Mouse (Mus musculus) cortical plate, adult 2 months (tissue): ENCODE data around the gene Ddost. TPM values are rescaled to one million over a fixed set of nuclear protein-coding genes. Genes with fewer than 3 reads are reported as not detected.

Experiments
- H3K27ac ChIP-seq: fragments of 200-500 bp; 2 replicates; pipeline ENCODE4 v1.5.1; 2012; ENCODE audit warnings: low read length, control low read depth, inconsistent platforms; ENCODE audit not compliant: insufficient read depth
- H3K4me1 ChIP-seq: fragments of 200-500 bp; 2 replicates; pipeline ENCODE4 v1.6.1; 2011; ENCODE audit warnings: low read length; ENCODE audit not compliant: control insufficient read depth, insufficient read depth
- H3K4me3 ChIP-seq: fragments of 200-500 bp; 2 replicates; pipeline ENCODE4 v1.5.1; 2011; ENCODE audit warnings: mild to moderate bottlenecking, low read length, control low read depth; ENCODE audit not compliant: insufficient read depth
- CTCF ChIP-seq: fragments of 200-500 bp; IDR thresholded peaks from 2 replicates; pipeline ENCODE4 v1.5.1; 2011; ENCODE audit warnings: mild to moderate bottlenecking, control low read depth, low read length; ENCODE audit not compliant: insufficient read depth; ENCODE audit errors: extremely low read depth
- POLR2A ChIP-seq: fragments of 200-500 bp; IDR thresholded peaks from 2 replicates; pipeline ENCODE4 v1.6.1; 2011; ENCODE audit warnings: mild to moderate bottlenecking, low read length, control low read depth; ENCODE audit not compliant: insufficient read depth; ENCODE audit errors: extremely low read depth
- polyA plus RNA-seq: library from polyadenylated mRNA; depleted of rRNA; stranded (reverse); fragments of >200 nt; gene quantifications from 2 replicates; pipeline ENCODE4 v1.2.3, GENCODE M21; 2012

Ddost gene
- polyA plus RNA-seq, 1 experiment, result 99.4 TPM

GRCm38 (mm10) chr4:138310311-138310910 is 5.9 kb downstream of the Ddost start:
- no peak overlapping the region for H3K4me3 ChIP-seq
- TF ChIP-seq CTCF, result no peak
- no peak for TF ChIP-seq POLR2A
- H3K27ac ChIP-seq, result no peak overlapping the region
- peaks cover 5% of the 10 kb centered on the region for H3K4me1 ChIP-seq

GRCm38 (mm10) chr4:138311595-138311994 is 7.1 kb downstream of the Ddost start:
- Histone ChIP-seq H3K4me3 (no peak overlapping the region), H3K27ac (no peak overlapping the region), H3K4me1 (peaks cover 2% of the 10 kb centered on the region)
- TF ChIP-seq CTCF, result peak; percentile 69
- no peak for TF ChIP-seq POLR2A

GRCm38 (mm10) chr4:138312105-138312504 is 7.6 kb downstream of the Ddost start:
- no peak overlapping the region for H3K27ac ChIP-seq
- no peak for TF ChIP-seq POLR2A
- no peak for TF ChIP-seq CTCF
- H3K4me1 ChIP-seq, result peaks cover 2% of the 10 kb centered on the region
- no peak overlapping the region for H3K4me3 ChIP-seq

DNA sequence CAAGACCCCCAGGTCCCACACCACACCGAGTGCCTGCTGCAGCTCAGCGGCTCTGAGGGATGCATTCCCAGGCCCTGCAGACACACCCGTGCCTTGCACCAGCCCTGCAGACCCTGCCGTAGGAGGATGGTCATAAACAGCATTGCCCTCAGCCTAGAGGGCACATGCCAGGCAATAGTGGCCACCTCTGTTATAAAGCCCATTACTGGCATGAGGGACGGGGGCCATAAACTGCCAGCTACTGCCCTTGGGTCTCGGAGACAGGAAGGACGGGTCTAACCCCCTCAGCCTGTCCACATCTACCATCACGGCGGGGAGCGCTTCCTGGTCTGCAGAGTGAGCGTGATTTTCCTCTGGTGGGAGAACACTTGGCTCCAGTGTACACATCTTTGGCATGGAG is 8.5 kb downstream of the Ddost start:
- no peak overlapping the region for H3K27ac ChIP-seq
- peaks cover 2% of the 10 kb centered on the region for H3K4me1 ChIP-seq
- no peak overlapping the region for H3K4me3 ChIP-seq
- TF ChIP-seq CTCF, result no peak
- TF ChIP-seq POLR2A, result no peak

- TF ChIP-seq CTCF, result no peak
- no peak for TF ChIP-seq POLR2A
- Histone ChIP-seq H3K27ac (no peak overlapping the region), H3K4me1 (peaks cover 2% of the 10 kb centered on the region), H3K4me3 (no peak overlapping the region)
These were observed 9.3 kb downstream of the Ddost start for GRCm38 (mm10) chr4:138313795-138314194.

GRCm38 (mm10) chr4:138315781-138316180 is 11.3 kb downstream of the Ddost start:
- peaks cover 2% of the 10 kb centered on the region for H3K4me1 ChIP-seq
- TF ChIP-seq CTCF (0 out of 2 replicates have a peak, but pooled peaks have one; percentile 19), POLR2A (no peak)
- no peak overlapping the region for H3K4me3 ChIP-seq
- no peak overlapping the region for H3K27ac ChIP-seq

DNA sequence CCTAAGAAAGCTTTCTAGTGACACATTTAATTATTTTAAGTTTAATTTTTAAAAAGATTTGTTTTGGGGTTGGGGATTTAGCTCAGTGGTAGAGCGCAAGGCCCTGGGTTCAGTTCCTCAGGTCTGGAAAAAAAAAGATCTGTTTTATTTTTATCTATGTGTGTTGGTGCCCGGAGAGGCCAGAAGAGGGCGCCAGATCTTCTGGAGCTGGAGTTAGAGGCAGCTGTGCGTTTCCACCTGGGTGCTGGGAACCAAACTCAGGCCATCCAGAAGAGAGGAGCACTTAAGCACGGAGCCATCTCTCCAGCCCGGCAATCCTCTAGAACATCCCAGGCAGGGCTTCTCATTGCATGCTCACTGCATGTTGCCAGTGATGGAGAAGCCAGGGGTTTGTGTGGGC is 11.8 kb downstream of the Ddost start:
- Histone ChIP-seq H3K4me3 (no peak overlapping the region), H3K27ac (no peak overlapping the region), H3K4me1 (peaks cover 2% of the 10 kb centered on the region)
- no peak for TF ChIP-seq CTCF
- TF ChIP-seq POLR2A, result no peak

DNA sequence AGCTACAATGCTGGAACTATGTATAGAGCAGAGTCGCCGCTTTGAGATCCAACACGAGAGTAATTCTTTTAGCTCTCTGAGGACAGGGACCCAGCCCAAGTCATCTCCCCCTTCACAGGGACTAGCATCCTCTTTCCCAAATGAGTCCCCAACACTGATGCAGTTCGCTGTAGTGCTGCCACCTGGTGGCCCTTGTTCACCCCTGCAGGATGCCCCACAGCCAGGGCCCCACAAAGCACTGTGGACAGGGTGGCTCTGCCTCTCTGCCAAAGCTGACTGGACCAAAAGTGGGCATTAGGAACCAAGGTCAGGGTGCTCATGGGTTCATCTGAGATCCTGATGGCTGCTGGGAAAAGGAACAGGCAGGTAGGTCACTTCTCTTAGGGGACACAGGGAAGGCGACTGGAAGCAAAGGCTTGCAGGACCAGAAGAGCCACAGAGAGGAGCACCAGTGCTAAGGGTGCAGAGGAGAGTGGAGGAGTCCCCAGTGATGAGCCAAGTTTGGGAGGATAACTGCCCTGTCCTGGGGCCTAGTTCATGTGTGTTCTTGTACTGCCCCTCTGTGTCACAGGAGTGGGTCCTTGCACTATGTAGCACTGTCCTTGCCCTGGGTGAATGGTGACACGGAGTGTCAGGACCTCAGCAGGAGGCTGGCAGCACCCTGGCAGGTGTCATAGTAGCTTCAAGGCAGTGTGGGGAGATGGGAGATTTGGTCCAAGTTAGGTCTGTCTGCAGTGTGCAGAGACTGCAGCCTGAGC is 14.2 kb downstream of the Ddost start:
- H3K27ac ChIP-seq, result no peak overlapping the region
- H3K4me3 ChIP-seq, result no peak overlapping the region
- H3K4me1 ChIP-seq, result peaks cover 10% of the 10 kb centered on the region
- TF ChIP-seq CTCF (peak; percentile 76), POLR2A (no peak)

DNA sequence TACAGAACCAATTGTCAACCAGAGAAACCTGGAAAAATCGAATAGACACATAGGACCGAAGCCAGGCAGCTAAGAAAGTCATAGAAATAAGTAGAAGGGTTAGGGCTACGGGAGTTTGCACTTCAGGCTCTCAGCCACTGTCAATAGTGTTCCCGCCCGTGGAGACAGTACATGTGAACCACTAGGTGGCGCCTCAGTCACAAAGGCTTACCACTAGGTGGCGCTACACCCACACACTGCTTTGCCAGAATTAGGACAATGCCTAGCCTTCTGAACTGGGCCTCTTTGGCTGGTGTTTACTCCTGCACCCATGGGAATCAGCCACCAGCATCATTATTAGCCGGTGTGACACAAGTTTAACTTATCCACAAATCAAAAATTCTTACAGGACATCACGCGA is 15.0 kb downstream of the Ddost start:
- TF ChIP-seq POLR2A (no peak), CTCF (peak; percentile 100)
- H3K4me3 ChIP-seq, result no peak overlapping the region
- no peak overlapping the region for H3K27ac ChIP-seq
- H3K4me1 ChIP-seq, result peaks cover 14% of the 10 kb centered on the region

GRCm38 (mm10) chr4:138320711-138321110 is 16.2 kb downstream of the Ddost start:
- Histone ChIP-seq H3K4me3 (no peak overlapping the region), H3K27ac (no peak overlapping the region), H3K4me1 (peaks cover 16% of the 10 kb centered on the region)
- TF ChIP-seq CTCF, result no peak
- no peak for TF ChIP-seq POLR2A
